Mouse (Mus musculus): ENCODE measurements around the gene Tmem106c. TPM values are rescaled to one million over a fixed set of nuclear protein-coding genes. Genes with fewer than 3 reads are reported as not detected.

The Tmem106c gene
- polyA plus RNA-seq, 1 experiment from 2014 or later = 39.3 TPM

DNA sequence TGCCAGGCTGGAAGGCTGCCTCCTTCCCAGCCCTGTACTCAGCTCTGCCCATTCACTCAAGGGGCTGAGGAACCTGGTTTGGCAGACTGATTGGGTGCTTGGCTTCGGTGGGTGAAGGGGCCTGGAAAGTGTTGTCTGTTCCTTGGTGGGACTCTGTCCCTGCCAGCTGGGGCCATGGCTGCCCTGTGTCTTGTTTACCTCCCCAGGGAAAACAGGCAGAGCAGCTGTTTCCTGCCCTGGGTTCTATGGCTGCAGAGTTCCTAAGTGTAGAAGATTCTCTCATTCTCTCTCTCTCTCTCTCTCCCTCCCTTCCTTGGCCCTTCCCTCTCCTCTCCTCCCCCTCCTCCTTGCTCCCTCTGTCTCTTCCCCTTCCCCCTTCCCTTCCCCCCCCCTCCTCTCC lies 8.7 kb upstream of the Tmem106c start:
- H3K4me2 ChIP-seq (replicated peaks) = no peak overlapping the region
- 28% methylated on average over 1 of the region's 1 CpGs for WGBS
- 0 out of 2 replicates have a peak, but pooled peaks cover 3% of the 10 kb centered on the region for H3K27me3 ChIP-seq (replicated peaks)
- H3K27ac ChIP-seq = no peak overlapping the region
- no peak overlapping the region for H3K9ac ChIP-seq
- H3K4me1 ChIP-seq (replicated peaks) = 0 out of 2 replicates have a peak, but pooled peaks cover 6% of the 10 kb centered on the region
- no peaks in the 10 kb centered on the region for H3K36me3 ChIP-seq
- peak; percentile 55; the same call in 1 of the 2 replicates for ATAC-seq
- no peaks in the 10 kb centered on the region for H3K9me3 ChIP-seq
- H3K4me3 ChIP-seq (replicated peaks) = no peak overlapping the region

DNA sequence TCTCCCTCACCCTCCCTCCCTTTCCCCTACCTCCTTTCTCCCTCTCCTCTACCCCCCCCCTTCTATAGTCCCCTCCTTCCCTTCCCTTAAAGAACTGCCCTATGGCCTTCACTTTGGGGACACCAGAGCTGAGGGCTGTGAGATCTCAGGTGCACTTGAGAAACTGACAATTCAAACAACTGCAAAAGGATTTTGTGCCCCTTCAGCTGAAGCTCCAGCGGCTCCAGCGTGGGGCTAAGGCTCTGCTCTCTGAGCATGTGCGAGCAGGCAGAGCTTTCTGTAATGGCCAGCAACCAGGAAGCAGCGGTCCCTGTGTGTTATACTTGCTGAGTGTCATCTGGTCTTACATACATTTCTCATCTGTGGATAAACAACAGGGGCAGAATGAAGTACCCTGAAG lies 8.3 kb upstream of the Tmem106c start:
- no peak for ATAC-seq
- H3K27ac ChIP-seq = no peak overlapping the region
- H3K4me2 ChIP-seq (replicated peaks) = no peak overlapping the region
- H3K36me3 ChIP-seq = no peaks in the 10 kb centered on the region
- no peak overlapping the region for H3K4me3 ChIP-seq (replicated peaks)
- WGBS = 14% methylated on average over 4 of the region's 4 CpGs
- H3K9ac ChIP-seq = no peak overlapping the region
- H3K27me3 ChIP-seq (replicated peaks) = 0 out of 2 replicates have a peak, but pooled peaks cover 3% of the 10 kb centered on the region
- H3K9me3 ChIP-seq = no peaks in the 10 kb centered on the region
- 0 out of 2 replicates have a peak, but pooled peaks cover 6% of the 10 kb centered on the region for H3K4me1 ChIP-seq (replicated peaks)

DNA sequence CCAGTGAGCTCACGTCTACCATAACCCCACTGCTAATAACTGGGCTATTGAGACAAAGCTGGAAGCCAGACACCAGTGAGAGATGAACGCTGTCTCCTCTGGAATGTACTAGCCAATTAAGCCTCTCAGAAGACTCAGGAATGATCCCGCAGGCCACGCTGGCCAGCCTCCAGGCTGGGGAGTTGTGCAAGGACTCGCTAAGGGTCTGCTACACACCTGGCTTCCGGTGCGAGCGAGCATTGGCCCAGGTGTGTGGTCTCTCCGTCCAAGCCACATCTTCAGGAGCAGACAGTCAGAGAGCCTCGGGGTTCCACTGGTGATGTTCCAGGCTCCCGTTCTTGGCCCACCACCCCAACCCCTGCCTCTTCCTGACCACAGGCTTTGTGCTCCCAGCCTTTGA lies 7.6 kb upstream of the Tmem106c start:
- Histone ChIP-seq H3K27me3 (replicated peaks) (0 out of 2 replicates have a peak, but pooled peaks cover 3% of the 10 kb centered on the region), H3K4me1 (replicated peaks) (0 out of 2 replicates have a peak, but pooled peaks cover 6% of the 10 kb centered on the region), H3K36me3 (no peaks in the 10 kb centered on the region), H3K9ac (no peak overlapping the region), H3K4me2 (replicated peaks) (no peak overlapping the region), H3K9me3 (no peaks in the 10 kb centered on the region), H3K27ac (no peak overlapping the region), H3K4me3 (replicated peaks) (no peak overlapping the region)
- no peak for ATAC-seq
- 64% methylated on average over 11 of the region's 11 CpGs for WGBS

DNA sequence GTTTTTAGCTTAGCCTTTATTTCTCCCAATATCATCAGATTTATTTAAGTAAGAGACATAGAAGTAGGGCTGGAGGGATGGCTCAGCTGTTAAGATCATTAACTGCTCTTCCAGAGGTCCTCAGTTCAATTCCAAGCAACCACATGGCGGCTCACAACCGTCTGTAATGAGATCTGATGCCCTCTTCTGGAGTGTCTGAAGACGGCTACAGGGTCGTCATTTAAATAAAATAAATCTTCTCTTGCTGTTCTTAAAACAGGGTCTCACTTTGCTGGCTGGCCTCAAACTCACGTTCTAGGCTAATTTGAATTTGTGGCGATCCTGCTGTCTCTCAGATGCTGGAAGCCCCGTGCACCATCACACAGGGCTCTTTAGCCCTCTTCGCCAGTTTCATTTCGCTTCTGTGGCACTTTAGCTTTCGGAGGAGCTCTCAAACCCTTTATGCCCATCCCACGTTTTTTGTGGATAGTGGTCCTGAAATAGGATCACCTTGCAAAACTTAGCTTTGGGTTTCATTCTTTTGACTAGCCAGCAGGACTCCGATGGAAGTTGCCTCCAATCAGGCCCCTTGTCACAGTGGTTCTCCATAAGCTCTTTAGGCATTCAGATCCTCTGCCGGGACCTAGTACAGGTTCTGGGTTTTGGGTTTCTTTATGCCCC lies 541 bp upstream of the Tmem106c start:
- peak; percentile 23; the same call in 1 of the 2 replicates for ATAC-seq
- Histone ChIP-seq H3K9me3 (no peaks in the 10 kb centered on the region), H3K27me3 (replicated peaks) (no peaks in the 10 kb centered on the region), H3K4me3 (replicated peaks) (peak overlapping the region; percentile 65), H3K4me2 (replicated peaks) (peak overlapping the region; percentile 89), H3K4me1 (replicated peaks) (peaks cover 5% of the 10 kb centered on the region), H3K9ac (peak overlapping the region; percentile 64), H3K36me3 (no peaks in the 10 kb centered on the region), H3K27ac (no peak overlapping the region)
- WGBS = 8% methylated on average over 13 of the region's 13 CpGs

DNA sequence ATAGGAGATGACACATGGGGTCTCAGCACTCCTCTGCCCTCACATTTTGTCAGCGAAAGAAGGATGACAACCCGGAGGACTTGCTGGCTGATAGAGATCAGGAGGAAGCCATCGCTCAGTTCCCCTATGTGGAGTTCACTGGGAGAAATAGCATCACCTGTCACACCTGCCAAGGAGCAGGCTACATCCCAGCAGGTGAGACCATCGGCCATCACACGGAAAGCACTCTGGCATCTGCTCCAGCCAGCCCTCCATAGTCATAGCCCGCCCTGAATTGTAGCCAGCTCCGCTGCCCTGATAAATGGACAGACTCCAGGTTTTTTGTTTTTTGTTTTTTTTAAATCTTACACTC lies 812 bp downstream of the Tmem106c start:
- H3K27ac ChIP-seq = no peak overlapping the region
- peak overlapping the region; percentile 66 for H3K9ac ChIP-seq
- H3K4me1 ChIP-seq (replicated peaks) = peaks cover 5% of the 10 kb centered on the region
- H3K4me2 ChIP-seq (replicated peaks) = peak overlapping the region; percentile 89
- 22% methylated on average over 7 of the region's 7 CpGs for WGBS
- H3K27me3 ChIP-seq (replicated peaks) = no peaks in the 10 kb centered on the region
- ATAC-seq = peak; percentile 18; the same call in 1 of the 2 replicates
- no peaks in the 10 kb centered on the region for H3K36me3 ChIP-seq
- no peaks in the 10 kb centered on the region for H3K9me3 ChIP-seq
- H3K4me3 ChIP-seq (replicated peaks) = peak overlapping the region; percentile 65

DNA sequence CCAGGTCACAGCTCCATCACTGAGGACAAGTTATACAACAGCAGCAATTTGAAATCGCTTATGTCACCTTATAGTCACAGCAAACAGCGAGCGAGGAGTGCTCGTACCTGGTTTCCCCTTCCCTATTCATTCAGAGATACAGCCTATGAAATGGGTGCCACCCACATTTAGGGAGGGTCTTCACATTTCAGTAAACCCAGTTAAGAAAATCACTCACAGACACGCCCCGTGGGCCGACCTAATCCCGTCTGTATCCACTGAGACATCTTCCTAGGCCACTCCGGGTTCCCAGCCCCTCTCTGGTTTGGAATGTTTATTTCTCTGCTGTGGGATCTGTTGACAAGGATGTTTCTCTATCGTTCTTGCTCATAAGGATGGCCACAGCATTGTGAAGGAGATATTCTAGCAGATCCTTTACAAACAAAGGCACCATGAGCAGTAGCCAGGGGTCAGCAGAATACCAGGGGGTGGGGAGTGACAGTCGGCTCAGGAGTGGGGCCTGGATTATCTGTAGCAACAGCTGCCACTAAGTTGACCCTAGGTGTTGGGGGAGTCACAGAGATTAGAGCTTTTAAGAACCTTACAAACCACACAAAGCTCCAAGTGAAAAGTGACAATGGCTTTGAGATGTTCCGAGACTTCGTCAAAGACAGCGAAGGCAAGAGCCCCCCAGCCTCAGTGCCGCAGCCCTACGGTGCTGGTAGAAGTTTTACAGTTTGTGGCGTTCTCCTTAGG lies 1.5 kb downstream of the Tmem106c start:
- Histone ChIP-seq H3K4me2 (replicated peaks) (no peak overlapping the region), H3K9ac (no peak overlapping the region), H3K4me1 (replicated peaks) (peaks cover 5% of the 10 kb centered on the region), H3K27ac (no peak overlapping the region), H3K9me3 (no peaks in the 10 kb centered on the region), H3K27me3 (replicated peaks) (no peaks in the 10 kb centered on the region), H3K4me3 (replicated peaks) (no peak overlapping the region), H3K36me3 (no peaks in the 10 kb centered on the region)
- no peak for ATAC-seq
- 69% methylated on average over 17 of the region's 17 CpGs for WGBS

DNA sequence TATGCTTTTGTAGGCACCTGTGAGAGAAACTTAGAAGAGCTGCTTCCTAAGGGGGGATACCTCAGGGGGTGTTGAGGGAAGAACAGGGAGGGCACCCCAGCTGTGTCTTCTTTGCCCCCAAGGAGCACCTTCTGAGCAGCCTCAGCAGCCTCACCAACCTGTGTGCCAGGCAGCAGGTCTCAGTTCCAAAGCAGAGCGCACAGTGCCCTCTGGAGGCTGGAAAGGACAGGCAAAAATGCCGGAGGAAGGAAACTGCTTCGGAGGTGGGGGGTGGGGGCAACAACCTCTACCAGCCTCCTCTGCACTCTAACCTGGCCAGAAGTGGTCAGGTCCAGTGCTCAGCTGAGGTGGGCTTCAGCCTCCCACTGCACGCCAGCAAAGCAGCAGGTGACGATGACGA lies 6.3 kb downstream of the Tmem106c start:
- 0 out of 2 replicates have a peak, but pooled peaks have one; percentile 17 for ATAC-seq
- Histone ChIP-seq H3K27ac (no peak overlapping the region), H3K9ac (no peak overlapping the region), H3K4me3 (replicated peaks) (no peak overlapping the region), H3K4me2 (replicated peaks) (no peak overlapping the region), H3K4me1 (replicated peaks) (no peaks in the 10 kb centered on the region), H3K36me3 (no peaks in the 10 kb centered on the region), H3K27me3 (replicated peaks) (no peaks in the 10 kb centered on the region), H3K9me3 (no peaks in the 10 kb centered on the region)
- WGBS = 45% methylated on average over 6 of the region's 6 CpGs

DNA sequence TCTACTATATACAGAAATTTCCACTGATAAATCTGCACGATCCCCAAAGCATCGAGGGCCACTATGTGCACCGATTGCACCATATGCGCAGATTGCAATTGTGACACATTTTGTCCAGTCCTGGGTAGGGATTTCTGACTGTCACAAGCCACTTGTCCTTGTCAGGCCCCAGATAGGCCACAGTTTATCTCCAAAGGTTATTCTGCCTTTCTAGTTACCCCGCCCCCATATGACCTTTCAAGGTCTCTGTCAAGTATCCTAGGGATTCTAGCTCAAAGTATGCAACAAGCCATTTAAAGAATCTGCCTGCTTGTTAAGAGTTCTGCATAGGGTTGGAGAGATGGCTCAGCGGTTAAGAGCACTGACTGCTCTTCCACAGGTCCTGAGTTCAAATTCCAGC lies 8.6 kb downstream of the Tmem106c start:
- 89% methylated on average over 6 of the region's 6 CpGs for WGBS
- no peaks in the 10 kb centered on the region for H3K36me3 ChIP-seq
- no peaks in the 10 kb centered on the region for H3K9me3 ChIP-seq
- H3K27me3 ChIP-seq (replicated peaks) = no peaks in the 10 kb centered on the region
- no peak overlapping the region for H3K4me3 ChIP-seq (replicated peaks)
- H3K27ac ChIP-seq = no peak overlapping the region
- H3K4me2 ChIP-seq (replicated peaks) = no peak overlapping the region
- ATAC-seq = no peak
- H3K9ac ChIP-seq = no peak overlapping the region
- H3K4me1 ChIP-seq (replicated peaks) = no peaks in the 10 kb centered on the region

DNA sequence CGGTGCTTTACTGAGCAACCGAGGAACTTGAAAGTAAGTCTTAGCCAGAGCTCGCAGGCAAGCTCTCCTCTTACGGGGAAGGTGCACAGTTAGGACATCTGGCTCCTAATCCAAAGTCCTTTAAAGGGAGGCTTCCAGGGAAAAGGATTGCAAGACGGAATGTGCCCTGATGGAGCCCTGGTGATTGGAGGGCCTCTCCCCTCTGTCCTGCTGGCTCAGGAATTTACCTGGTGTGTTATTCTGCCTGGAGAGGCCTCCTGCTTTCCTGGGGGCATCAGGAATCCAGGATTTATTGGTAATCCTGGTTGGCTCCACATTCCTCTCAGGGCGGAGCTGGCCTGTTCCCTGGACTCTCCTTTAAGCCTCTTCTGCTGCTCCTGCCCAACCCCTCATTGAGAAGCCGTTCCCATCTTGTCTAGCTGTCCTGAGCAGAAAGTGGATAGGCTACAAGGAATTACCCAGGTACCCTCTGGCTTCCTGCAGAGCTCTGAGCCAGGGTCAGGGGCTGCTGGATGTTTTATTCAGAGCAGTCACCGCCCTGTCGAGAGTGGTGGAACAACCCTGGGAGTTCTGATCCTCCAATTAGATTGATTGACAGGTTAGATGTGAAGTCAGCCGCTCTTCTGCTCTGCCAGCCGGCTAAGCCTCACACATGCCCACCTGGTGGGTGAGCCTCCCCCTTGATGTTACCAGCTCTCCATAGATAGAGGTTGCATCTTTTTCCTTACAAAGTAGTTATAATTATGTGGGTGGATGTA lies 9.4 kb downstream of the Tmem106c start:
- no peaks in the 10 kb centered on the region for H3K36me3 ChIP-seq
- no peak overlapping the region for H3K27ac ChIP-seq
- no peak for ATAC-seq
- no peaks in the 10 kb centered on the region for H3K4me1 ChIP-seq (replicated peaks)
- H3K27me3 ChIP-seq (replicated peaks) = no peaks in the 10 kb centered on the region
- no peaks in the 10 kb centered on the region for H3K9me3 ChIP-seq
- 35% methylated on average over 11 of the region's 11 CpGs for WGBS
- H3K9ac ChIP-seq = no peak overlapping the region
- H3K4me3 ChIP-seq (replicated peaks) = no peak overlapping the region
- no peak overlapping the region for H3K4me2 ChIP-seq (replicated peaks)

DNA sequence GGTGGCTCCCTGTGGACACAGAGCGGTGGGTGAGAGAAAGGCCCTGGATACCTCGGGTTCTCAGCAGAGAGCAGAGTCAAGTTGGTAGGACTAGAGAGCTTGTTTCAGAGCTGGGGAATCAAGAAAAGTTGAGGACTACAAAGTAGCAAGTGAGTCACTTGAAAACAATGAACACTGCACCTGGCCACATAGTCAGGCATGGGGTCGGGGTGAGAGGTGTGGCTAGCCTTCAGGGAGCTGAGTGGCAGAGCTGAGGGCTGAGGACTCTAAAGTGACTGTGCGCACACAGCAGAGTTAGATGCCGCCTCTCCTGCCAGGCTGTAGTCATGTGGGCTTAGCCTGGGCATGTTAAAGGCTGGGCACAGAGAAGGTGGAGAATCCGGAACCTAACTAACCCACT lies 17.6 kb downstream of the Tmem106c start:
- H3K27ac ChIP-seq = no peak overlapping the region
- no peak overlapping the region for H3K4me2 ChIP-seq (replicated peaks)
- no peaks in the 10 kb centered on the region for H3K27me3 ChIP-seq (replicated peaks)
- H3K9me3 ChIP-seq = peaks cover 6% of the 10 kb centered on the region; the same call in 1 of the 2 replicates
- no peaks in the 10 kb centered on the region for H3K4me1 ChIP-seq (replicated peaks)
- 80% methylated on average over 6 of the region's 6 CpGs for WGBS
- H3K4me3 ChIP-seq (replicated peaks) = no peak overlapping the region
- ATAC-seq = no peak
- no peaks in the 10 kb centered on the region for H3K36me3 ChIP-seq
- no peak overlapping the region for H3K9ac ChIP-seq

DNA sequence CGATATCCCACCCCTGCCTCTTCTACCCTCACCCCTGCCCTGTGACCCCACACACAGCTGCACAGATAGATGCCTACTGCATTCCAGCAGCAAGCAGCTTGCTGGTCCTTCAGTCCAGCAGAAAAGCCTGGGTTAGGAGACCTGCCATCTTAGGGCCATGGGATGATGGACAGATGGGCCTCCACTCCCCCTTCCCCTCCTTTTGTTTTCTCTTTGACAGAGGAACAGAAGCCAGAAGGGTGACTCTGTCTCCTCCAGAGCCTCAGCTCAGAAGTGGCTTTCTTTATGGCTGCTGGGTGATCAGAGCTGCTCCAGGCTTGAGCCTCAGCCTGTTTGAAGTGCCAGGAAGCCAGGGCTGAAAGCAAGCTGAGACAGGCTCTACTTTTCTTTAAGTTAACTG lies 25.5 kb downstream of the Tmem106c start:
- no peak for ATAC-seq
- Histone ChIP-seq H3K36me3 (no peaks in the 10 kb centered on the region), H3K9me3 (no peaks in the 10 kb centered on the region), H3K4me1 (replicated peaks) (peaks cover 15% of the 10 kb centered on the region), H3K27ac (no peak overlapping the region), H3K4me2 (replicated peaks) (no peak overlapping the region), H3K4me3 (replicated peaks) (no peak overlapping the region), H3K9ac (no peak overlapping the region), H3K27me3 (replicated peaks) (no peaks in the 10 kb centered on the region)
- 57% methylated on average over 1 of the region's 1 CpGs for WGBS

DNA sequence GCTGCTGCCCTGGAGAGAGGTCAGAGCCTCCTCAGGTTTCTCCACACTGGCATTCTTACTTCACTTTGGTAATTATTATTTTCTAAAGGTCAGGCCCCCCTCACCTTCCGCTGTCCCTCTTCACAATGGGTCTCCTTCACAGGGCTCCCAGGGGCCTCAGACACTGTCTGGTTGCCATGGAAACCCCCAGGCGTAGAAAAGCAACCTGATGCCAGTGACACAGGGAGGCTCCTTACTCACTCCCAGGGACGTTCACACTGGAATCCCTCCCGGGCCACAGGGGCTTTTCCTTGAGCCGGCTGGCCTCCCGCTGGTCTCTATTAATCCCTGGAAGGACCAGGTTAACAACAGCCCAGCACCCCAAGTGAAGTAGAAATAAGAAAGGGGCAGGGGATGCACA lies 26.1 kb downstream of the Tmem106c start:
- Histone ChIP-seq H3K4me3 (replicated peaks) (no peak overlapping the region), H3K36me3 (no peaks in the 10 kb centered on the region), H3K27me3 (replicated peaks) (no peaks in the 10 kb centered on the region), H3K9ac (no peak overlapping the region), H3K27ac (no peak overlapping the region), H3K4me1 (replicated peaks) (peaks cover 15% of the 10 kb centered on the region), H3K9me3 (no peaks in the 10 kb centered on the region), H3K4me2 (replicated peaks) (no peak overlapping the region)
- 5% methylated on average over 6 of the region's 6 CpGs for WGBS
- no peak for ATAC-seq

Data from intestine, embryonic 15.5 days (tissue).